Mouse (Mus musculus) kidney, adult 2 months (tissue): ENCODE measurements around the gene Rpusd2.
A peak's percentile ranks its signal among the peaks of the same experiment; 100 is the strongest.

ENCODE experiments used
- CTCF ChIP-seq: fragments of 200-500 bp; conservative IDR thresholded peaks from 2 replicates; pipeline ENCODE4 v1.5.1; 2011; ENCODE audit warnings: low read depth, mild to moderate bottlenecking, control low read depth, low read length, moderate library complexity, mixed read lengths; ENCODE audit not compliant: insufficient read depth, insufficient read length
- POLR2A ChIP-seq: fragments of 200-500 bp; IDR thresholded peaks from one replicate; pipeline ENCODE4 v1.6.1; 2011; ENCODE audit warnings: low read depth, low read length, control low read depth

DNA sequence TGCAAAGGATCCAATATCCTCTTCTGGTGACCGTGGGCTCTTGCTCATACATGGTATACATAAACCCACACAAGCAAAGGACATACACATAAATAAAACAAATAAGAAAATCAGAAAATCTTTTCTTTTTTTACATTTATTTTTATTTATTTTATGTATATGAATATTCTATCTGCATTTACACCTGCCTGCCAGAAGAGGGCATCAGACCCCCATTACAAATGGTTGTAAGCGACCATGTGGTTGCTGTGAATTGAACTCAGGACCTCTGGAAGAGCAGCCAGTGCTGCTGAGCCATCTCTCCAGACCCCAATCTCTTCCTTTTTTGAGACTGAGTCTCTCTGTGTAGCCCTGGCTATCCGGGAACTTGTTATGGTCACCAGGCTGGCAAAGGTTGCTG, 16.9 kb upstream of the Rpusd2 start:
- TF ChIP-seq POLR2A (no peak), CTCF (0 out of 2 replicates have a peak, but pooled peaks have one; percentile 1)
